Mouse (Mus musculus) G1E (cell line): ENCODE results near the gene Slc25a47.

ENCODE experiments used
- CTCF ChIP-seq: IDR thresholded peaks from 2 replicates; pipeline ENCODE4 v1.5.1; 2012; ENCODE audit warnings: low read depth, low read length, inconsistent platforms, mixed read lengths
- TAL1 ChIP-seq: conservative IDR thresholded peaks from 2 replicates; pipeline ENCODE4 v1.6.1; 2012; ENCODE audit warnings: low read depth, low read length, inconsistent platforms, mixed read lengths

GRCm38 (mm10) chr12:108896006-108896405, 60.2 kb downstream of the Slc25a47 start:
- TF ChIP-seq CTCF (no peak), TAL1 (no peak)
